Mouse (Mus musculus) midbrain, embryonic 13.5 days (tissue): ENCODE data around the gene Fis1. TPM values are rescaled to one million over a fixed set of nuclear protein-coding genes. Genes with fewer than 3 reads are reported as not detected.
A peak's percentile ranks its signal among the peaks of the same experiment; 100 is the strongest.

Experiments
- ATAC-seq: fragments of 200-750 bp; cut with Nextera tagmentation; 2 replicates; pipeline ENCODE4 v1.8.0; 2017; ENCODE audit warnings: mild to moderate bottlenecking, moderate TSS enrichment, moderate library complexity
- H3K27ac ChIP-seq: fragments of 300-500 bp; sonication (generic); 2 replicates; pipeline ENCODE4 v1.5.1; 2015; ENCODE audit warnings: inconsistent platforms, mild to moderate bottlenecking, moderate library complexity
- H3K27me3 ChIP-seq: fragments of 300-500 bp; sonication (generic); 2 replicates; pipeline ENCODE4 v1.6.1; 2015; ENCODE audit warnings: mild to moderate bottlenecking, inconsistent platforms
- H3K36me3 ChIP-seq: fragments of 300-500 bp; sonication (generic); 2 replicates; pipeline ENCODE4 v1.6.1; 2015; ENCODE audit warnings: mild to moderate bottlenecking, inconsistent platforms
- H3K4me1 ChIP-seq: fragments of 300-500 bp; sonication (generic); replicated peaks from 2 replicates; pipeline ENCODE4 v1.6.1; 2015; ENCODE audit warnings: inconsistent platforms
- H3K4me2 ChIP-seq: fragments of 300-500 bp; sonication (generic); replicated peaks from 2 replicates; pipeline ENCODE4 v1.6.1; 2015; ENCODE audit warnings: moderate library complexity, mild to moderate bottlenecking, inconsistent platforms
- H3K4me3 ChIP-seq: fragments of 300-500 bp; sonication (generic); replicated peaks from 2 replicates; pipeline ENCODE4 v1.5.1; 2015; ENCODE audit warnings: mild to moderate bottlenecking, inconsistent platforms
- H3K9ac ChIP-seq: fragments of 300-500 bp; sonication (generic); replicated peaks from 2 replicates; pipeline ENCODE4 v1.6.1; 2015; ENCODE audit warnings: mild to moderate bottlenecking, inconsistent platforms
- H3K9me3 ChIP-seq: fragments of 300-500 bp; sonication (generic); 2 replicates; pipeline ENCODE4 v1.6.1; 2016; ENCODE audit warnings: mild to moderate bottlenecking, inconsistent platforms
- WGBS: fragments of 180-500 bp; shearing (Covaris S2); methylation state at CpG from one replicate; pipeline ENCODE4 v1.1.7; 2015; 5-methylcytosine and 5-hydroxymethylcytosine counted together
- polyA plus RNA-seq: library from polyadenylated mRNA; unstranded; fragments of >200 nt; fragmentation: Nextera tagmentation; extraction: Ambion mirVana; gene quantifications from 2 replicates; pipeline ENCODE4 v1.2.1, GENCODE M21; 2015

The Fis1 gene
- polyA plus RNA-seq, 1 experiment from 2014 or later, result 412 TPM

- H3K4me1 ChIP-seq, result peaks cover 5% of the 10 kb centered on the region
- no peak overlapping the region for H3K27ac ChIP-seq
- no peak overlapping the region for H3K4me2 ChIP-seq
- no peak overlapping the region for H3K4me3 ChIP-seq
- no peaks in the 10 kb centered on the region for H3K9me3 ChIP-seq
- 92% methylated on average over 8 of the region's 8 CpGs for WGBS
- ATAC-seq, result no peak
- H3K27me3 ChIP-seq, result no peaks in the 10 kb centered on the region
- H3K9ac ChIP-seq, result no peak overlapping the region
- peaks cover 38% of the 10 kb centered on the region for H3K36me3 ChIP-seq
Measured at GRCm38 (mm10) chr5:136980974-136981373, 27.9 kb downstream of the Fis1 start.

GRCm38 (mm10) chr5:136982338-136982930 lies 29.4 kb downstream of the Fis1 start:
- Histone ChIP-seq H3K4me3 (no peak overlapping the region), H3K4me1 (peaks cover 9% of the 10 kb centered on the region), H3K27me3 (no peaks in the 10 kb centered on the region), H3K9ac (no peak overlapping the region), H3K27ac (no peak overlapping the region), H3K4me2 (no peak overlapping the region), H3K36me3 (peaks cover 38% of the 10 kb centered on the region), H3K9me3 (no peaks in the 10 kb centered on the region)
- ATAC-seq, result no peak
- 45% methylated on average over 15 of the region's 16 CpGs for WGBS

GRCm38 (mm10) chr5:136984828-136985227 lies 31.8 kb downstream of the Fis1 start:
- no peak for ATAC-seq
- Histone ChIP-seq H3K4me1 (peaks cover 23% of the 10 kb centered on the region), H3K4me3 (no peak overlapping the region), H3K36me3 (peaks cover 50% of the 10 kb centered on the region), H3K9ac (no peak overlapping the region), H3K4me2 (no peak overlapping the region), H3K27me3 (no peaks in the 10 kb centered on the region), H3K9me3 (no peaks in the 10 kb centered on the region), H3K27ac (no peak overlapping the region)
- WGBS, result 56% methylated on average over 14 of the region's 14 CpGs

- Histone ChIP-seq H3K27me3 (no peaks in the 10 kb centered on the region), H3K9ac (peak within 1 kb of the TSS; percentile 92), H3K27ac (peak within 1 kb of the TSS; percentile 92), H3K9me3 (no peaks in the 10 kb centered on the region), H3K4me1 (peaks cover 23% of the 10 kb centered on the region), H3K4me3 (peak within 1 kb of the TSS; percentile 80), H3K4me2 (peak within 1 kb of the TSS; percentile 94), H3K36me3 (peaks cover 54% of the 10 kb centered on the region)
- ATAC-seq, result peak; percentile 90
- WGBS, result under 1% methylated on average over 26 of the region's 26 CpGs
Measured at GRCm38 (mm10) chr5:136986695-136987137, 33.6 kb downstream of the Fis1 start, which contains the start of gene Plod3. Gene Plod3 (plus strand): TSS chr5:136987019.

- under 1% methylated on average over 67 of the region's 67 CpGs for WGBS
- Histone ChIP-seq H3K9me3 (no peaks in the 10 kb centered on the region), H3K4me1 (peaks cover 23% of the 10 kb centered on the region), H3K9ac (peak overlapping the region; percentile 92), H3K4me3 (peak overlapping the region; percentile 80), H3K27ac (peak overlapping the region; percentile 92), H3K27me3 (no peaks in the 10 kb centered on the region), H3K4me2 (peak overlapping the region; percentile 94), H3K36me3 (peaks cover 54% of the 10 kb centered on the region)
- ATAC-seq, result peak; percentile 66
Measured at GRCm38 (mm10) chr5:136987138-136987933, 34.3 kb downstream of the Fis1 start.

- Histone ChIP-seq H3K4me1 (peaks cover 23% of the 10 kb centered on the region), H3K27ac (peak within 1 kb of the TSS; percentile 92), H3K27me3 (no peaks in the 10 kb centered on the region), H3K36me3 (peaks cover 59% of the 10 kb centered on the region), H3K9ac (peak within 1 kb of the TSS; percentile 92), H3K4me2 (peak within 1 kb of the TSS; percentile 94), H3K9me3 (no peaks in the 10 kb centered on the region), H3K4me3 (peak within 1 kb of the TSS; percentile 80)
- WGBS, result 6% methylated on average over 12 of the region's 12 CpGs
- ATAC-seq, result 0 out of 2 replicates have a peak, but pooled peaks have one; percentile 7
Measured at GRCm38 (mm10) chr5:136987934-136988271, 34.8 kb downstream of the Fis1 start, which contains the start of gene Znhit1. Gene Znhit1 (minus strand): TSS chr5:136988021.

GRCm38 (mm10) chr5:136988420-136988819 lies 35.3 kb downstream of the Fis1 start:
- peak overlapping the region; percentile 94 for H3K4me2 ChIP-seq
- H3K4me3 ChIP-seq, result peak overlapping the region; percentile 80
- H3K9ac ChIP-seq, result peak overlapping the region; percentile 92
- no peaks in the 10 kb centered on the region for H3K9me3 ChIP-seq
- 86% methylated on average over 7 of the region's 7 CpGs for WGBS
- H3K27me3 ChIP-seq, result no peaks in the 10 kb centered on the region
- H3K36me3 ChIP-seq, result peaks cover 60% of the 10 kb centered on the region
- no peak overlapping the region for H3K27ac ChIP-seq
- no peak for ATAC-seq
- H3K4me1 ChIP-seq, result peaks cover 23% of the 10 kb centered on the region

- Histone ChIP-seq H3K9me3 (no peaks in the 10 kb centered on the region), H3K27ac (no peak overlapping the region), H3K9ac (no peak overlapping the region), H3K4me3 (no peak overlapping the region), H3K4me2 (no peak overlapping the region), H3K27me3 (no peaks in the 10 kb centered on the region), H3K4me1 (peaks cover 23% of the 10 kb centered on the region), H3K36me3 (peaks cover 62% of the 10 kb centered on the region)
- no peak for ATAC-seq
- 94% methylated on average over 6 of the region's 6 CpGs for WGBS
Measured at GRCm38 (mm10) chr5:136989801-136990200, 36.7 kb downstream of the Fis1 start.

GRCm38 (mm10) chr5:136999449-136999848 lies 46.4 kb downstream of the Fis1 start:
- no peaks in the 10 kb centered on the region for H3K27me3 ChIP-seq
- no peaks in the 10 kb centered on the region for H3K9me3 ChIP-seq
- no peak overlapping the region for H3K4me2 ChIP-seq
- no peak for ATAC-seq
- H3K27ac ChIP-seq, result no peak overlapping the region
- WGBS, result 73% methylated on average over 4 of the region's 5 CpGs
- H3K4me1 ChIP-seq, result no peaks in the 10 kb centered on the region
- peaks cover 22% of the 10 kb centered on the region for H3K36me3 ChIP-seq
- no peak overlapping the region for H3K9ac ChIP-seq
- H3K4me3 ChIP-seq, result no peak overlapping the region

- 87% methylated on average over 2 of the region's 2 CpGs for WGBS
- no peak for ATAC-seq
Measured at GRCm38 (mm10) chr5:137000612-137001011, 47.5 kb downstream of the Fis1 start.

GRCm38 (mm10) chr5:137007276-137007675 lies 54.2 kb downstream of the Fis1 start:
- Histone ChIP-seq H3K4me2 (no peak overlapping the region), H3K9ac (no peak overlapping the region), H3K4me1 (no peaks in the 10 kb centered on the region), H3K27ac (no peak overlapping the region), H3K36me3 (no peaks in the 10 kb centered on the region), H3K27me3 (no peaks in the 10 kb centered on the region), H3K4me3 (no peak overlapping the region), H3K9me3 (no peaks in the 10 kb centered on the region)
- ATAC-seq, result no peak
- WGBS, result 65% methylated on average over 8 of the region's 8 CpGs

More at GRCm38 (mm10) chr5:137000612-137001011, 47.5 kb downstream of the Fis1 start:
- H3K9ac ChIP-seq, result no peak overlapping the region
- no peak overlapping the region for H3K27ac ChIP-seq
- no peaks in the 10 kb centered on the region for H3K9me3 ChIP-seq
- no peak overlapping the region for H3K4me2 ChIP-seq
- H3K4me1 ChIP-seq, result no peaks in the 10 kb centered on the region
- H3K4me3 ChIP-seq, result no peak overlapping the region
- no peaks in the 10 kb centered on the region for H3K27me3 ChIP-seq
- H3K36me3 ChIP-seq, result peaks cover 11% of the 10 kb centered on the region

GRCm38 (mm10) chr5:137009988-137010387 lies 56.9 kb downstream of the Fis1 start:
- H3K36me3 ChIP-seq, result no peaks in the 10 kb centered on the region
- no peaks in the 10 kb centered on the region for H3K4me1 ChIP-seq
- no peak overlapping the region for H3K9ac ChIP-seq
- no peak overlapping the region for H3K27ac ChIP-seq
- no peak for ATAC-seq
- no peak overlapping the region for H3K4me3 ChIP-seq
- H3K4me2 ChIP-seq, result no peak overlapping the region
- H3K9me3 ChIP-seq, result peaks cover 2% of the 10 kb centered on the region; the same call in 1 of the 2 replicates
- no peaks in the 10 kb centered on the region for H3K27me3 ChIP-seq
- 27% methylated on average over 3 of the region's 3 CpGs for WGBS
